Mouse (Mus musculus): ENCODE measurements around the gene Noxred1. TPM values are rescaled to one million over a fixed set of nuclear protein-coding genes. Genes with fewer than 3 reads are reported as not detected.

Noxred1 gene
- polyA plus RNA-seq, 1 experiment from 2014 or later = 1.7 TPM

DNA sequence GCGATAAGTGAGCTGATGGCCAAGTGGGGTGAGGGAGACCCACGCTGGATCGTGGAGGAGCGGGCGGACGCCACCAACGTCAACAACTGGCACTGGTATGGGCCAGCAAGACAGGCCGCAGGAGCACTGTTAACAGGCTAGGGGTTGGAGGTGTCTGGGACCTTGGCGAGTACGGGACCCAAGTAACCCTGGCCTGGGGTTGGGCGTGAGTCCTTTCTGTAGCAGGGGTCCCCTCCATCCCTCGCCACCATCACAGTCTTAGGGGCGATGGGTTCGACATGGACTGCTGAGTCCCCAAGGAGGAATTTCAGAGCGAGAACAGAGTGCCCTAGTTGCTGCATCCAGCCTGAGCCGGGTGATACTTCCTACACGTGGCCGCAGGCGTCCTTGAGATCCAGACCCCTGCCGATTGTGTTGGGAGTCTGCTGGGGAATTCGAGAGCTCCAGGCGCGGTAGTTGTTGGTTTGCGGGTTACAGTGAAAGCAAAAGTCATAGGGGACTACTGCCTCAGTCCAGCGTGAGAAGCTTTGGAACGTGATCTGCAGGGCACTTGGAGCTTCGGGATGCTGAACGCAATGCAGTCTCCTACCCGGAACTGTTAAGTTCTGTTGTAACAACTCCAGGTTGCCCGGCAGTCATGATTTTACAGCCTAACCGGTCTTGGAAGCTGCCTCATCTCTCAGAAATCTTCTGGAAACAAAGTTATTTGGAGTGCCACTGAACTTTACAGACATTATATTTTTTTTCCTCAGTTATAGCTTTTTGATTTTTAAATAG, 28.5 kb upstream of the Noxred1 start:
- peaks cover 31% of the 10 kb centered on the region for H3K4me1 ChIP-seq (replicated peaks)
- H3K36me3 ChIP-seq = peaks cover 44% of the 10 kb centered on the region
- peak overlapping the region; percentile 97 for H3K4me2 ChIP-seq
- peak overlapping the region; percentile 90 for H3K27ac ChIP-seq (replicated peaks)
- peak overlapping the region; percentile 88 for H3K9ac ChIP-seq
- under 1% methylated on average over 31 of the region's 31 CpGs for WGBS
- H3K4me3 ChIP-seq = peak overlapping the region; percentile 73
- ATAC-seq (ENCODE audit: low read depth) = peak; percentile 70
- H3K27me3 ChIP-seq = no peaks in the 10 kb centered on the region
- H3K9me3 ChIP-seq = no peaks in the 10 kb centered on the region

DNA sequence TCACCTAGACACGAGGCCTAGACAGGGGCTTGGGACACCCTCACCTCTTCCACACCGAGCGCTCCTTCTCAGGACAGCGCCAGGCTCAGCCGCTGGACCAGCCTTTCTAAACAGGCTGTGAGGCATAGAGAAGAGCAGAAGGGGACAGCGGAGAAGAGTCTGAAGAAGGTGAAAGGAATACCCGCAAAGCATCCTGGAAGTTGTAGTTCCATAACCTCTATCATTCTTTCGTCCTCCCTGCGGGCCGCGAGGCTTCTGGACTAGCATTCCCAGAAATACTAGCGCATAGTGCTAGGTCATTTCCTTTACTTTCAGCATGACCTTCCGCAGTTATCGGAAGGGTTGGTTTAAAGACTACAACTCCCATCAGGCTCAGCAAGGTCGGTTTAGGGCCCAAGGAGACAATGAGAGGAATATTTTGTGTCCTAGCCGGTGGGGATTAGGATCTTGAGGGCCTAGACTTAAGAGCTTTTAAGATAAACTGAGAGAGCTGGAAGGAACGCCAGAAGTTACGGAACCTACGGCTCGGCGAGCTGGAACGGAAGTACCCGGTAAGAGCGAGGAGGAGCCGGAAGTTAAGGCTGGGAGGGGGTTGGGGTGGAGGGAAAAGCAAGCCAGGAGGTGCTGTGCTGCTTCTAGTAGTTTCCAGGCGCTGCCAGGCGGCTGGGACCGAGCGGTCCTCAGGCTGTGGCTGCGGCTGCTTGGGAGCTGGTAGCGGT, 27.7 kb upstream of the Noxred1 start, which contains the start of the genes Vipas39 and Ahsa1:
Gene Vipas39 (minus strand): TSS at position 149 of the 719 bp plus-strand sequence.
Gene Ahsa1 (plus strand): TSS at position 372 of the 719 bp plus-strand sequence.
- Histone ChIP-seq H3K9me3 (no peaks in the 10 kb centered on the region), H3K27ac (replicated peaks) (peak within 1 kb of the TSS; percentile 90), H3K27me3 (no peaks in the 10 kb centered on the region), H3K36me3 (peaks cover 44% of the 10 kb centered on the region), H3K4me1 (replicated peaks) (peaks cover 31% of the 10 kb centered on the region), H3K4me3 (peak within 1 kb of the TSS; percentile 73), H3K9ac (peak within 1 kb of the TSS; percentile 88), H3K4me2 (peak within 1 kb of the TSS; percentile 97)
- WGBS = under 1% methylated on average over 31 of the region's 31 CpGs
- peak; percentile 98 for ATAC-seq (ENCODE audit: low read depth)

DNA sequence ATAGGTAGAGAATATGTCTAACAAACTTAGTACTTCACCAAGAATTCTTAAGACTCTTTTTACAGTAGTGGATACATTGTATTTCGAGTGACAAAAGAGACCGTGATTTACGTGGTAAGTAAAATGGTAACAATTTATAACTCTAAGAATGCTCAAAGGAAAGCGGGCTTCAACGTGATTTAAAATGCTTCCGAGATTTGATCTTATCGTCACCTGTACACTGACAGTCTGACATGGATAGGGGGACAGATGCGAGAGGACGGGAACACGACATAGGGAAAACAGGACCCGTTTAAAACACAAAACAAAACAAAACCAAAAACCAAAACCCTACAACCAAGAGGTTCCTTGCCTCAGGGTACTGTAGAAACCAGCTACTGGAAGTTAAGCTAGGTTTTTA, 26.9 kb upstream of the Noxred1 start:
- H3K27ac ChIP-seq (replicated peaks) = peak overlapping the region; percentile 87
- H3K27me3 ChIP-seq = no peaks in the 10 kb centered on the region
- WGBS = 28% methylated on average over 11 of the region's 11 CpGs

DNA sequence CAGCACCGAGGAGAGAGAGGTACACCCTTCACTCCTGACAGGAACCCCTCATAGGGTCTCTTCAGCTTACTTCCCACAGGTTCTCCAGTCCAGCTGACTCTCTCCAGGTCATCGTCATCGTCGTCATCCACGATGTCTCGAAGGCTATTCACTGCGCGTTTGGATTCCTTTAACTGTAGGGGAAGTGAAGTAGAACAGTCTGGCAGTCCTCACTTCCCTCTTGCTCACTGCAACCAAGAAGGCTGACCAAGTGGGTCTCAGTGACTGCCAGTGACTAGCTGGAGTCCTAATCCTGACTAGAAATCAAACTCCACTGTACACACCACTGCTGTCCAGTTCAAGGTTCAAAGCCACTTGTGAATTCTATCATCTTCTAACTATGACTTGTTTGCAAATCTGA, 22.0 kb upstream of the Noxred1 start:
- Histone ChIP-seq H3K27me3 (no peaks in the 10 kb centered on the region), H3K4me3 (no peak overlapping the region), H3K36me3 (peaks cover 74% of the 10 kb centered on the region), H3K9me3 (no peaks in the 10 kb centered on the region), H3K9ac (no peak overlapping the region), H3K4me2 (no peak overlapping the region), H3K4me1 (replicated peaks) (peaks cover 14% of the 10 kb centered on the region; the same call in 1 of the 2 replicates), H3K27ac (replicated peaks) (no peak overlapping the region)
- WGBS = 96% methylated on average over 8 of the region's 8 CpGs
- no peak for ATAC-seq (ENCODE audit: low read depth)

More for the DNA sequence above, 26.9 kb upstream of the Noxred1 start:
- Histone ChIP-seq H3K4me3 (peak overlapping the region; percentile 73), H3K4me1 (replicated peaks) (peaks cover 31% of the 10 kb centered on the region), H3K4me2 (peak overlapping the region; percentile 72), H3K36me3 (peaks cover 43% of the 10 kb centered on the region), H3K9me3 (no peaks in the 10 kb centered on the region), H3K9ac (peak overlapping the region; percentile 86)
- ATAC-seq (ENCODE audit: low read depth) = no peak

DNA sequence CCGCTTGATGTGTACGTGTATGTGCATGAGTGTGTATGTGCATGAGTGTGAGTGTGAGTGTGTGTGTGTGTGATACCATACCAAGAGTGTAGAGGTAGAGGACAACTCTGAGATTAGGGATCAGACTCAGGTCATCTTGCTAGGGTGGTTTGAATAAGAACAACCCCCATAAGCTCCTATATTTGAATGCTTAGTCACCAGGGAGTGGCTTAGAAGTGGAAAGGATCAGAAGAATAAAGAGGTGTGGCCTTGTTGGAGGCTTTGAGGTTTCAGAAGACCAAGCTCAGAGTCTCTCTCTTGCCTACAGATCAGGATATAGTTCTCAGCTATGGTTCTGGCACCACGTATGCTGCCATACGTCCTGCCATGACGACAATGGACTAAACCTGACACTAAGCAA, 18.1 kb upstream of the Noxred1 start:
- Histone ChIP-seq H3K9ac (no peak overlapping the region), H3K4me1 (replicated peaks) (no peaks in the 10 kb centered on the region), H3K27ac (replicated peaks) (no peak overlapping the region), H3K27me3 (no peaks in the 10 kb centered on the region), H3K4me3 (no peak overlapping the region), H3K36me3 (peaks cover 93% of the 10 kb centered on the region), H3K9me3 (no peaks in the 10 kb centered on the region), H3K4me2 (no peak overlapping the region)
- 96% methylated on average over 5 of the region's 5 CpGs for WGBS
- no peak for ATAC-seq (ENCODE audit: low read depth)

DNA sequence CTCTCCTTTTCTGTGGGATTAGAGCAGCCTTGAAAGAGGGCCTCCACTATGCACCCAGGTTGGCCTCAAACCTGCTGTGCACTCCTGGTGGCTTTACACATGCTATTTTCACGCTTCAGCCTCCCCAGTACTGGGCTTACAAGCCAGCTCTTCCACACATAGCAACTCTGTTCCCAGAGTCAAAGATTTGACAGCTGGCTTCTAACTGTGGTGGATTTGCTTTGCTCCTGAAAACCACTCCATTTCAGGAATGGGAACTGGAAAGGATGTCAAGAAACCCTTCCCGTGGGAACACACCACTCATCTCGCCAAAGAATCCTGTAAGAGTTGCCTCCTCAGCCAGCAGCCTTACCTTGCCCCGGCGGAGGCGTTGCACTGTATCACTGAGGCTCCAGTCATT, 15.3 kb upstream of the Noxred1 start:
- Histone ChIP-seq H3K4me3 (no peak overlapping the region), H3K36me3 (peaks cover 96% of the 10 kb centered on the region), H3K4me2 (no peak overlapping the region), H3K4me1 (replicated peaks) (no peaks in the 10 kb centered on the region), H3K9ac (no peak overlapping the region), H3K27ac (replicated peaks) (no peak overlapping the region), H3K9me3 (no peaks in the 10 kb centered on the region), H3K27me3 (no peaks in the 10 kb centered on the region)
- 93% methylated on average over 6 of the region's 6 CpGs for WGBS
- no peak for ATAC-seq (ENCODE audit: low read depth)

DNA sequence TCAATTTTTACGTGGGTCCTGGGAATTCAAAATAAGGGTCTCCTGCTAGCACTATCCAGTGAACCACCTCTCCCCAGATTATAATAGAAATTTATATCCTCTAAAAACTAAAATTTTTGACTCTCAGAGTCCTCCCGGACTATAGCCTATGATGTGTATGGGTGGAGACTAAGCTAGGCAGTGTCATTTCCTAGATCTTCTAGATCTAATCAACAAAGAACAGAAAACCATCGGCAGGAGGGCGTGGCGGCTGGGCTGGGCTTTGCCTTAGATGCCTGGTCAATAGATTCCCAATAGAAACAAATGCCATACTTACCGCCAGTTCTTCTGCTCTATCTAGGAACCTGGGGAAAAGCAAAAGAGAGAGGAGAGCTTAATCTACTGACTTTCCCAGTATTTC, 11.6 kb upstream of the Noxred1 start:
- no peaks in the 10 kb centered on the region for H3K27me3 ChIP-seq
- peaks cover 91% of the 10 kb centered on the region for H3K36me3 ChIP-seq
- H3K4me3 ChIP-seq = no peak overlapping the region
- H3K4me2 ChIP-seq = no peak overlapping the region
- H3K9me3 ChIP-seq = no peaks in the 10 kb centered on the region
- 92% methylated on average over 6 of the region's 6 CpGs for WGBS
- no peak overlapping the region for H3K9ac ChIP-seq
- ATAC-seq (ENCODE audit: low read depth) = no peak
- no peaks in the 10 kb centered on the region for H3K4me1 ChIP-seq (replicated peaks)
- H3K27ac ChIP-seq (replicated peaks) = no peak overlapping the region

DNA sequence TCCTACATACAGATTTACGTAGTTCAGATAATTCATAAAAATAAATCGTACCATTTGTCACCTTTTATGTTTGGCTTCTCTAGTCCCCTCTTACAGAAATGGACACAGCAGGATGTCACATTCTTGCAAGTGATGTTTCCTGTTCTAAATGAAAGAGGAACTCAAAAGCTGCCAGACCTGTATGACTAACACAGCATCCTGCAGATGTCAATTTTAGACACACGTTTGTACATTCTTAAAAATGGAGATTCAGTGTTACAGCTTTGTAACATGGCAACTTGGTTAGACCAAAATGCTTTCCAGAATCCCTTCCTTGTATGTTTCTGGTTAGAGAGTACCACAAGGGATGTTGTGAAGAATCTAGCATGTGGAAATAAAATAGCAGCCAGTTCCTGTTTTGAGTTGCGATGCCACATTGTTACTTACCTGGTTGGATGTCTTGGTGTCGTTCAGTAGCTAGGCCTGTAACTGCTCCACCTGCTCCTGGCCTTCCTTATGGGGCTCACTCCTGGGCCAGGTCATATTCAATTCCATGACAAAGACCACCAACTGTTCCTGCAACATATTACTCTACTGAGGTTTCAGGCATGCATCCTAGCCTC, 1.5 kb downstream of the Noxred1 start:
- 80% methylated on average over 5 of the region's 5 CpGs for WGBS
- peaks cover 53% of the 10 kb centered on the region for H3K36me3 ChIP-seq
- H3K27me3 ChIP-seq = no peaks in the 10 kb centered on the region

DNA sequence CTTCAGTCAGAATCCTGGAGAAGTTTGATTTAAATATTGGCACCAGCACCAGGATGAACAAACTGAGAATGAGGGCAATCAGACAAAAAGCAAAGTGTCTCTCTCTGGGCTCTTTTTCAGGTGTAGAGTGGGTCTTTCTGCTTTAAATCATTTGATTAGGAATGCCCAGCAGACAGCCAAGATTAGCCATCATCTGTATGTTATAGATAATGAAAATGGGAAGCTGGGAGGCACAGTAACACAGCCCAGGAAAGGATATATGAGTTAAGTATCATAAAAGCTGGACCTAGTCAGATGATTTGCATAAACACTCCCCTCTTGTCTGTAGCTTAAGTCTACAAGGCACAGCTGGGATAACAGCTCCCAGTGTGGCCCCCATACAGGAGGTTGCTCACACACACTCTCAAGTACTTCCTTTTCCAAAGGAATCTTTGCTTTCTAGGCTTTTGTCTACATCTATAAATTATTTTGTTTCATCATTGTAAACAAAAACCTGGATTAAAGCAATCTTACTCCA, 8.1 kb downstream of the Noxred1 start:
- Histone ChIP-seq H3K9ac (no peak overlapping the region), H3K27ac (replicated peaks) (no peak overlapping the region), H3K27me3 (no peaks in the 10 kb centered on the region), H3K4me1 (replicated peaks) (no peaks in the 10 kb centered on the region), H3K4me2 (no peak overlapping the region), H3K9me3 (no peaks in the 10 kb centered on the region), H3K4me3 (no peak overlapping the region), H3K36me3 (peaks cover 19% of the 10 kb centered on the region; the same call in 1 of the 2 replicates)
- no peak for ATAC-seq (ENCODE audit: low read depth)

More for the DNA sequence above, 1.5 kb downstream of the Noxred1 start:
- H3K9ac ChIP-seq = no peak overlapping the region
- no peak overlapping the region for H3K4me3 ChIP-seq
- H3K9me3 ChIP-seq = no peaks in the 10 kb centered on the region
- no peaks in the 10 kb centered on the region for H3K4me1 ChIP-seq (replicated peaks)
- ATAC-seq (ENCODE audit: low read depth) = no peak
- H3K27ac ChIP-seq (replicated peaks) = no peak overlapping the region
- no peak overlapping the region for H3K4me2 ChIP-seq

DNA sequence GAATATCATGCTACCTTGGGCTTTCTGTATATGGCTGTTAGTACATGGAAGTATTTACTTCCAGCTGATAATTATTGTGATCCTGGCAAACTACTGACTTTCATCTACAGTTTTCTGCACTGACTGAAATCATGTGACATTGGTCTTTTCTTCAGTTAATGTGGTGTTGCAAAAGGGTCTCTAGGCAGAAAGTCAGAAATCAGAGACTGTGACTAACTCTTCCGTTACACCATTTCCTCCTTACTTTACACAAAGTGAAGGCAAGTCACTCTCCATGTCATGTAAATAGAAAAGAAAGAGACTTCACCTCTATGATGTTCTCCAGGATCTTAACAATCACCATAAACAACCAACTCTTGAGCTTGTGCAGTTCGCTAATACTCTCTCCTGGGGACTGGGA, 8.9 kb downstream of the Noxred1 start:
- H3K4me2 ChIP-seq = no peak overlapping the region
- H3K27ac ChIP-seq (replicated peaks) = no peak overlapping the region
- ATAC-seq (ENCODE audit: low read depth) = no peak
- H3K4me1 ChIP-seq (replicated peaks) = no peaks in the 10 kb centered on the region
- no peak overlapping the region for H3K4me3 ChIP-seq
- no peaks in the 10 kb centered on the region for H3K27me3 ChIP-seq
- peaks cover 19% of the 10 kb centered on the region; the same call in 1 of the 2 replicates for H3K36me3 ChIP-seq
- H3K9ac ChIP-seq = no peak overlapping the region
- no peaks in the 10 kb centered on the region for H3K9me3 ChIP-seq
- WGBS = 94% methylated on average over 2 of the region's 2 CpGs

DNA sequence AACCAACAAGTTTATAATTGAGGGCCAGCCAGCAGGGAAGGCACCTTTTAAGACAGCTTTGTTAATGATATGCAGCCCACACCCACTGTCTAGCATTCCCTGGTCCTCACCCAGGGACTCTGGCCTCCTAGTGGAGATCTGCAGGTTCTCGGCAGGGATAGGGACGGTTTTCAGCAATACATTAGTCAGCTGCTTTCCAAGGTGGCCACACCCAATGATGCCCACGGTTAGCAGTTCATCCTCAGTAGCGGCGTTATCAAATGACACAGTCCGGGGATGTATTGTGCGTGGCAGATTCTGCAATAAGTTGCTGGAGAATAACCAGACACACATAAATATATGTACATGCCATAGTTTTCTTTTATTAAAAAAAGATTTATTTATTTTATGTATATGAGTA, 11.7 kb downstream of the Noxred1 start:
- Histone ChIP-seq H3K4me3 (no peak overlapping the region), H3K27ac (replicated peaks) (no peak overlapping the region), H3K9me3 (no peaks in the 10 kb centered on the region), H3K4me2 (no peak overlapping the region), H3K9ac (no peak overlapping the region), H3K27me3 (no peaks in the 10 kb centered on the region), H3K36me3 (0 out of 2 replicates have a peak, but pooled peaks cover 9% of the 10 kb centered on the region), H3K4me1 (replicated peaks) (no peaks in the 10 kb centered on the region)
- 80% methylated on average over 7 of the region's 7 CpGs for WGBS
- ATAC-seq (ENCODE audit: low read depth) = no peak

DNA sequence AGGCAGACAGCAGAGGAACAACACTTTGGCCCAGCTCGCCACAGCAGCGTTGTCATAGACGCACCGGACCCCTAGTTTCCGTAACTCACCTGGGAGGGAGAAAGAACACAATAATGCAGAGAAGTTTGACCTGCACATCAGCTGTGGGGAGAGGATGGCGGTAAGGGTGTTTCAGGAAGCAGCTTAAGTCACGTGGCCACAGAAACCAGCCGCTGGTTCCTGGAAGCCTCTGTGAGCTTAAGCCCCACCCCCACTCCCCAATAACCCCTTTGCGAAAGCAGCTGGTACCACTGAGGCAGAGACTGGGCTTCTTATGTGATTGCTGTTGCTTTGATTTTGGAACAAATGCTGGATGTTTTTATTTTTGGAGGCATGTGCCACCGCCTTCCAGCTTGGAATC, 13.6 kb downstream of the Noxred1 start:
- Histone ChIP-seq H3K4me1 (replicated peaks) (no peaks in the 10 kb centered on the region), H3K27ac (replicated peaks) (no peak overlapping the region), H3K4me3 (no peak overlapping the region), H3K9ac (no peak overlapping the region), H3K9me3 (no peaks in the 10 kb centered on the region), H3K27me3 (no peaks in the 10 kb centered on the region), H3K4me2 (no peak overlapping the region), H3K36me3 (0 out of 2 replicates have a peak, but pooled peaks cover 9% of the 10 kb centered on the region)
- WGBS = 78% methylated on average over 10 of the region's 10 CpGs
- no peak for ATAC-seq (ENCODE audit: low read depth)

Data from neural tube, embryonic 13.5 days (tissue).